Mouse (Mus musculus): ENCODE measurements around the gene Gm1113. TPM values are rescaled to one million over a fixed set of nuclear protein-coding genes. Genes with fewer than 3 reads are reported as not detected.

Gm1113 gene
- polyA plus RNA-seq, 1 experiment from 2014 or later, result not detected

Other genes starting within 250 kb of the Gm1113 start
- gene Cdon, start 97.1 kb downstream of the Gm1113 start, polyA plus RNA-seq (2014; fragmentation: Nextera tagmentation; extraction: Ambion mirVana), result 9.3 and 11.5 TPM in 2 replicates
- 2.1 and 3.1 TPM in 2 replicates for gene Ddx25, start 40.3 kb upstream of the Gm1113 start, polyA plus RNA-seq (2014; fragmentation: Nextera tagmentation; extraction: Ambion mirVana)
- gene Pus3, start 40.3 kb upstream of the Gm1113 start, polyA plus RNA-seq (2014; fragmentation: Nextera tagmentation; extraction: Ambion mirVana), result 21.7 and 23.9 TPM in 2 replicates
- 0.31 and 0.43 TPM in 2 replicates for gene Pate2, start 52.0 kb upstream of the Gm1113 start, polyA plus RNA-seq (2014; fragmentation: Nextera tagmentation; extraction: Ambion mirVana)
- gene Hyls1, start 52.1 kb upstream of the Gm1113 start, polyA plus RNA-seq (2014; fragmentation: Nextera tagmentation; extraction: Ambion mirVana), result 14.4 and 14.6 TPM in 2 replicates
- gene Pate4, start 93.7 kb upstream of the Gm1113 start, polyA plus RNA-seq (2014; fragmentation: Nextera tagmentation; extraction: Ambion mirVana), result not detected in 2 replicates
- gene Pate3, start 129.9 kb upstream of the Gm1113 start, polyA plus RNA-seq (2014; fragmentation: Nextera tagmentation; extraction: Ambion mirVana), result 0.14 TPM in 1 of 2 replicates, not detected in the other
- not detected in 2 replicates for gene Pate1, start 169.1 kb upstream of the Gm1113 start, polyA plus RNA-seq (2014; fragmentation: Nextera tagmentation; extraction: Ambion mirVana)
- not detected in 2 replicates for gene Gm17677, start 222.8 kb upstream of the Gm1113 start, polyA plus RNA-seq (2014; fragmentation: Nextera tagmentation; extraction: Ambion mirVana)

Data from intestine, embryonic 14.5 days (tissue).